Mouse (Mus musculus): ENCODE data around the gene Dyrk3.

DNA sequence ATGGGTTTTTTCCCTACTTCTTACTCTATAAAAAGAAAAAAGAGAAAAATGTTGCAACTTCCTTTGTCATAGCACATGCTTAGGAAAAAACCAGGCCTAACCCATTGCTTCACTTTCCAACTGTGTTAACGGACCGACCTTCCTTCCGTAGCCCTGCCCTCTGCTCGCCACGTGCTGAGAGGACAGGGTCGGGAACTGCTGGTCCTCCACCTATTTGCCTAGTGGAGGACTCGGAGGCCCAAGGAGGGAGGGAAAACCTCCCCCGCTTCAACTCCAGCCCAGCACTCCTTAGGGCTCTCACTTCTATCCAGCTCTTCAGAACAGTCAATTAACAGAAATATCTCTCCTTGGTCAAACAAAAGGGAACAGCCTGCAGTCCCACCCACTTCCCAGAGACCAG is 53.9 kb downstream of the Dyrk3 start:
- TF ChIP-seq CTCF (IDR thresholded peaks at IDR 0.05; ENCODE audit: extremely low read depth, insufficient read length, insufficient replicate concordance, low read depth, low read length) (no peak), POLR2A (IDR thresholded peaks at IDR 0.05; ENCODE audit: low read depth, low read length) (no peak)
